Mouse (Mus musculus): ENCODE data around the gene Cpm.

Cpm gene

GRCm38 (mm10) chr10:117688204-117689151 is 59.2 kb downstream of the Cpm start:
- DNase-seq (ENCODE audit: low spot score in 2 of 2), result no peak

GRCm38 (mm10) chr10:117689297-117690100 is 60.2 kb downstream of the Cpm start:
- no peak for DNase-seq (ENCODE audit: low spot score in 2 of 2)

- DNase-seq (ENCODE audit: low spot score in 2 of 2), result no peak
These were observed 60.7 kb downstream of the Cpm start for GRCm38 (mm10) chr10:117690101-117690352.

- no peak for DNase-seq (ENCODE audit: low spot score in 2 of 2)
These were observed 61.5 kb downstream of the Cpm start for GRCm38 (mm10) chr10:117690770-117691296.

- no peak for DNase-seq (ENCODE audit: low spot score in 2 of 2)
These were observed 62.2 kb downstream of the Cpm start for GRCm38 (mm10) chr10:117691389-117691968.

GRCm38 (mm10) chr10:117692173-117692572 is 62.9 kb downstream of the Cpm start:
- no peak for DNase-seq (ENCODE audit: low spot score in 2 of 2)

- no peak for DNase-seq (ENCODE audit: low spot score in 2 of 2)
These were observed 63.7 kb downstream of the Cpm start for GRCm38 (mm10) chr10:117692953-117693352.

GRCm38 (mm10) chr10:117694255-117694953 is 65.1 kb downstream of the Cpm start:
- no peak for DNase-seq (ENCODE audit: low spot score in 2 of 2)

- DNase-seq (ENCODE audit: low spot score in 2 of 2), result no peak
These were observed 65.7 kb downstream of the Cpm start for GRCm38 (mm10) chr10:117695027-117695426.

GRCm38 (mm10) chr10:117695605-117696004 is 66.3 kb downstream of the Cpm start:
- no peak for DNase-seq (ENCODE audit: low spot score in 2 of 2)

- DNase-seq (ENCODE audit: low spot score in 2 of 2), result no peak
These were observed 66.9 kb downstream of the Cpm start for GRCm38 (mm10) chr10:117696021-117696826.

- DNase-seq (ENCODE audit: low spot score in 2 of 2), result no peak
These were observed 67.7 kb downstream of the Cpm start for GRCm38 (mm10) chr10:117696827-117697560.

GRCm38 (mm10) chr10:117697561-117698115 is 68.3 kb downstream of the Cpm start:
- no peak for DNase-seq (ENCODE audit: low spot score in 2 of 2)

- DNase-seq (ENCODE audit: low spot score in 2 of 2), result no peak
These were observed 69.2 kb downstream of the Cpm start for GRCm38 (mm10) chr10:117698313-117699138.

- DNase-seq (ENCODE audit: low spot score in 2 of 2), result no peak
These were observed 70.6 kb downstream of the Cpm start for GRCm38 (mm10) chr10:117699914-117700313.

- no peak for DNase-seq (ENCODE audit: low spot score in 2 of 2)
These were observed 71.2 kb downstream of the Cpm start for GRCm38 (mm10) chr10:117700450-117700849.

- DNase-seq (ENCODE audit: low spot score in 2 of 2), result no peak
These were observed 71.9 kb downstream of the Cpm start for GRCm38 (mm10) chr10:117701034-117701829.
